Mouse (Mus musculus) Patski (cell line): ENCODE results near the gene Gsk3b. TPM values are rescaled to one million over a fixed set of nuclear protein-coding genes. Genes with fewer than 3 reads are reported as not detected.

Source experiments
- ATAC-seq: fragments of 100-300 bp; one replicate; pipeline ENCODE4 v1.8.0; 2021
- CTCF ChIA-PET: fragments of 350-600 bp; sonication (Branson Sonifier 250); formaldehyde crosslinking; loops from one replicate; lab custom pipeline; 2022; ENCODE audit warnings: inconsistent platforms; lab: Charles Lee
- POLR2A ChIA-PET: fragments of 350-600 bp; sonication (Branson Sonifier 250); formaldehyde crosslinking; loops from one replicate; lab custom pipeline; 2022; ENCODE audit warnings: antibody characterized with exemption, inconsistent platforms; lab: Charles Lee
- DNase-seq: peaks from one replicate; pipeline ENCODE4 v3.0.0-alpha.2; 2011; ENCODE audit warnings: low read depth, low spot score
- H3K27me3 ChIP-seq: fragments of 371-371 bp; one replicate; pipeline ENCODE4 v1.5.1; 2021
- CTCF ChIP-seq: fragments of 100-300 bp; IDR thresholded peaks from one replicate; pipeline ENCODE4 v1.5.1; 2021
- in situ Hi-C: fragments of 300-500 bp; cut with MboI; formaldehyde crosslinking; loops from 3 replicates; pipeline ENCODE4 v1.11.1; 2018; ENCODE audit warnings: low pct_unique_long_range_greater_than_20kb, mixed read lengths
- polyA plus RNA-seq: library from polyadenylated mRNA; unstranded; gene quantifications from one replicate; pipeline ENCODE4 v1.2.3, GENCODE M21; 2021

Gsk3b gene
- polyA plus RNA-seq, 1 experiment from 2014 or later: 43.9 TPM

DNA sequence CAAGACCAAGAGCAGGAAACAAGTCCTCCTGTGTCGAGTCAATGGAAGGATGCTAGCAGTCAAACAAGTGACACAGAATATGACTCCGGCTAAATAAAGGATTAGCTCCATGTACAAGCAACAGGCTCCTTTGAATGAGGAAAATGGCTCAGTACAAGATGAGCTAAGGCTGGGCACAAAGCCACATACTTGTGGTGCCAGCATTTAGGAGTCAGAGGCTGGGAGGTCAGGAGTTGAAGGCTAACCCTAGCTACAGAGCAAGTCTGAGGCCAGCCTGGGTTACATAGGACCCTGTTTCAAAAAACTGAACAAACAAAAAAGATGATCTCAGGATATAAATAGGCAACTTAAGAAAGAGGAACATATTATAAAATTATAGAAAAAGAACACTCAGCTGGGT is 201.3 kb downstream of the Gsk3b start:
- DNase-seq: peak; percentile 6
- ChIA-PET POLR2A (no interaction called here), CTCF (no interaction called here)
- in situ Hi-C loops: no loop called here
- no peak for ATAC-seq
- no peaks in the 10 kb centered on the region for H3K27me3 ChIP-seq
- no peak for TF ChIP-seq CTCF

DNA sequence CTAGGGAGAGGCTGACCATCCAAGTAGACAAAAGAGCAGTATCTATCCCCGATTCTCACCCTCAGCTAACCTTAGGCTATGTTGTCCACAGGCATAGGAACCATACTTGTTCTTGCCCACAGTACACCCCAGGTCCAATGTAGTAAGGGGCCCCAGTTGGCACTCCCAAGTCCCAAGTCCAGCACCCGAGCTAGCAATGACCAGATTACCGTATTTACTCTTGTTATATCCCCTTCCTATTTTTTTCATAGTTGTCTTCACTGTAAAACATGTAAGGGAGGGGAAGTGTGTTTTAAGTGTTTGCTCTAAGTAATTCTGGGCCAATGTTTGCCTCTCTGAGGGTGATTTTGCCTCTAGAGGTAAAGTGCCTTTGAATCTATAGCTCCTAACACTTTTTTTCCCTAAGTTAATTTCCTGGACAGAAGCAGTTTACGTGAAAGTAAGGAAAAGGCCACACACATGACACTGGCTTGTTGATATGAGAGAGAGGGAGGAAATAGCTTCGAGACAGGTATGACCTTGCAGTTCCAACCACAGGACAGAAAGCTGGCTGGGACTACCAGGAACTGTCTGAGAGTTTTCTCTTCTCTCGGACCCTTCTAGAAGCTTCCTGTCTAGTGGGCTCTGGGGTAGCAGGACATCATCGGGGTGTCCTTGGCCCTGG is 206.0 kb downstream of the Gsk3b start, which contains the start of gene Nr1i2:
Nr1i2 (minus strand) TSS at position 140 of the 664 bp plus-strand sequence.
- no peak for TF ChIP-seq CTCF
- no peak for ATAC-seq
- DNase-seq: no peak
- ChIA-PET POLR2A (no interaction called here), CTCF (interaction anchor here (0.8 to 1.2 kb wide), 2 partner anchors 211 to 214 kb away, joined by 3 to 4 read pairs; no protein-coding TSS in a partner anchor)
- H3K27me3 ChIP-seq: no peaks in the 10 kb centered on the region
- in situ Hi-C loops: no loop called here

GRCm38 (mm10) chr16:38295349-38295930 is 206.6 kb downstream of the Gsk3b start:
- DNase-seq (peak; percentile 20), ATAC-seq (peak; percentile 62)
- CTCF ChIA-PET: interaction anchor here (0.8 to 1.2 kb wide), 2 partner anchors 211 to 213 kb away, joined by 3 to 4 read pairs; no protein-coding TSS in a partner anchor
- POLR2A ChIA-PET: no interaction called here
- peak; percentile 76 for TF ChIP-seq CTCF
- in situ Hi-C loops: no loop called here
- no peaks in the 10 kb centered on the region for H3K27me3 ChIP-seq

Other genes starting within 250 kb of the Gsk3b start
- 0.05 TPM for gene Gm36028, start 227.9 kb upstream of the Gsk3b start, polyA plus RNA-seq
- 20.0 TPM for gene Lrrc58, start 220.6 kb upstream of the Gsk3b start, polyA plus RNA-seq
- gene Gpr156, start 172.5 kb upstream of the Gsk3b start, polyA plus RNA-seq: 0.04 TPM
- gene Nr1i2, start 205.8 kb downstream of the Gsk3b start, polyA plus RNA-seq: 0.03 TPM